Mouse (Mus musculus) heart, embryonic 15.5 days (tissue): ENCODE data around the gene Tex21. TPM values are rescaled to one million over a fixed set of nuclear protein-coding genes. Genes with fewer than 3 reads are reported as not detected.

Source experiments
- ATAC-seq: fragments of 200-750 bp; cut with Nextera tagmentation; replicated peaks from 2 replicates; pipeline ENCODE4 v1.8.0; 2017; ENCODE audit warnings: low read depth, moderate TSS enrichment; ENCODE audit not compliant: insufficient number of reproducible peaks, insufficient read depth, low FRiP score
- H3K27ac ChIP-seq: fragments of 300-500 bp; sonication (generic); 2 replicates; pipeline ENCODE4 v1.5.1; 2015; ENCODE audit warnings: mild to moderate bottlenecking, inconsistent platforms
- H3K27me3 ChIP-seq: fragments of 300-500 bp; sonication (generic); 2 replicates; pipeline ENCODE4 v1.6.1; 2015; ENCODE audit warnings: inconsistent platforms
- H3K36me3 ChIP-seq: fragments of 300-500 bp; sonication (generic); 2 replicates; pipeline ENCODE4 v1.6.1; 2015; ENCODE audit warnings: mild to moderate bottlenecking, inconsistent platforms
- H3K4me1 ChIP-seq: fragments of 300-500 bp; sonication (generic); replicated peaks from 2 replicates; pipeline ENCODE4 v1.6.1; 2015; ENCODE audit warnings: inconsistent platforms
- H3K4me2 ChIP-seq: fragments of 300-500 bp; sonication (generic); 2 replicates; pipeline ENCODE4 v1.6.1; 2015; ENCODE audit warnings: inconsistent platforms, mild to moderate bottlenecking, moderate library complexity
- H3K4me3 ChIP-seq: fragments of 300-500 bp; sonication (generic); 2 replicates; pipeline ENCODE4 v1.5.1; 2015; ENCODE audit warnings: mild to moderate bottlenecking, inconsistent platforms
- H3K9ac ChIP-seq: fragments of 300-500 bp; sonication (generic); 2 replicates; pipeline ENCODE4 v1.6.1; 2015; ENCODE audit warnings: mild to moderate bottlenecking, inconsistent platforms
- H3K9me3 ChIP-seq: fragments of 300-500 bp; sonication (generic); replicated peaks from 2 replicates; pipeline ENCODE4 v1.6.1; 2016; ENCODE audit warnings: inconsistent platforms
- WGBS: fragments of 180-500 bp; shearing (Covaris S2); methylation state at CpG from one replicate; pipeline ENCODE4 v1.1.7; 2015; ENCODE audit warnings: mixed read lengths; 5-methylcytosine and 5-hydroxymethylcytosine counted together
- polyA plus RNA-seq: library from polyadenylated mRNA; unstranded; fragments of >200 nt; fragmentation: Nextera tagmentation; extraction: Ambion mirVana; gene quantifications from 2 replicates; pipeline ENCODE4 v1.2.1, GENCODE M21; 2015

Tex21 gene
- not detected in 2 replicates for polyA plus RNA-seq

DNA sequence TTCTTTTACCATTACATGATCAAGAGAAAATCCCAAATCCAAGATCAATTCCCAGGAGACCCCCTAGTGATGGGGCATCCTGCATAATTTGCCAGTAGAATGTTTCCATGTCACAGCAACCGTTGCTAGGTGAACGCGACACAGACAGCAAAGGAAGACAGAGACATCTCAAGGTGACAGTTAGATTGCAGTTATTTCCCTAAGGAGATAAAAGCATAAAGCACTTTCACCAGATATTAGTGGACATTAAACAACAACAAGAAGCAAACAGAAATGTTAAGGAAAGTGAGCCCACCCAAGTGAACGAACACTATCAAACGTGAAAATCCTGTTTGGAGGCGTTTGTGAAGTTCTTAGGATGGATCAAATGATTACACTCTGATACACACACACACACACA is at the start of gene Tex21:
Gene Tex21 (minus strand): TSS at position 101 of the 400 bp plus-strand sequence.
- Histone ChIP-seq H3K36me3 (no peaks in the 10 kb centered on the region), H3K27me3 (no peaks in the 10 kb centered on the region), H3K4me2 (no peak within 1 kb of the TSS), H3K9me3 (no peaks in the 10 kb centered on the region), H3K4me1 (no peaks in the 10 kb centered on the region), H3K9ac (no peak within 1 kb of the TSS), H3K4me3 (no peak within 1 kb of the TSS), H3K27ac (no peak within 1 kb of the TSS)
- WGBS = 73% methylated on average over 6 of the region's 6 CpGs
- ATAC-seq = no peak

- no peak overlapping the region for H3K4me3 ChIP-seq
- peaks cover 50% of the 10 kb centered on the region for H3K36me3 ChIP-seq
- no peak overlapping the region for H3K27ac ChIP-seq
- no peaks in the 10 kb centered on the region for H3K4me1 ChIP-seq
- 47% methylated on average over 7 of the region's 7 CpGs for WGBS
- no peak for ATAC-seq
- H3K9me3 ChIP-seq = no peaks in the 10 kb centered on the region
- H3K27me3 ChIP-seq = no peaks in the 10 kb centered on the region
- no peak overlapping the region for H3K9ac ChIP-seq
- no peak overlapping the region for H3K4me2 ChIP-seq
These were observed 46.6 kb upstream of the Tex21 start for GRCm38 (mm10) chr12:76293192-76293591.

DNA sequence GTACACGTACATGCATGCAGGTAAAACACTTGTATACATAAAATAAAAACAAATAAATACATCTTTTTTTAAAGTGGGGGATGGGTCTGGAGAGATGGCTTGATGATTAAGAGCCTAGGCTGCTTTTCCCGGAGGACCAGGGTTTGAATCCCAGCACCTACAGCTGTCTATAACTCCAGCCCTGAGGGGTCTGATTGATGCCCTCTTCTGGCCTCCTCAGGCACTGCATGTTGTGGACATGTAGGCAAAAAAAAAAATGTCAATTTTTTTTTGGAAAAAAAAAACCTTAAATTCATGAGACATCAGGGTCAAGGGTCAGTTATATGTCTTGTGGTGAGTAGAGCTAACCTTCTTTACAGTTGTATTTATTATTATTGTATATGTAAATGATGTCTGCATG is 43.7 kb upstream of the Tex21 start:
- Histone ChIP-seq H3K4me2 (no peak overlapping the region), H3K27me3 (no peaks in the 10 kb centered on the region), H3K4me3 (no peak overlapping the region), H3K27ac (no peak overlapping the region), H3K36me3 (peaks cover 39% of the 10 kb centered on the region), H3K4me1 (no peaks in the 10 kb centered on the region), H3K9me3 (no peaks in the 10 kb centered on the region), H3K9ac (no peak overlapping the region)
- 89% methylated on average over 2 of the region's 2 CpGs for WGBS
- ATAC-seq = no peak

DNA sequence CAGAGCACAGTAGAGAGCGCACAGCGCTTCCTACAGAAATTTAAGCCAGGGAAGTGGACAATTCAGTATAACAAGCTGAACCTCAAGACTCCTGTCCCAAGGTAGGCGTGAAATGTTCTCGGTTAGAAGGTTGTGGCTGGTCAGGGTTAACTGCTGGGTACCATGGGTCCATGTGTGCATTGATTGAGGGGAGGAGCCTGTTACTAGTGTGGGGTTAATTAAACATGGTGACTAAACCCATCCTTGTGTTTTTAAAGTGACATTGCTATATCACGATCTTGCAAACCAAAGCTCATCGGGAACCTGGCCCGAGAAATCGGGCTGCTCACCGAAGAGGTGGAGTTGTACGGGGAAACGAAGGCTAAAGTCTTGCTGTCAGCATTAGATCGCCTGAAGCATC is 42.9 kb upstream of the Tex21 start:
- no peak for ATAC-seq
- H3K27ac ChIP-seq = no peak overlapping the region
- H3K27me3 ChIP-seq = no peaks in the 10 kb centered on the region
- no peak overlapping the region for H3K4me3 ChIP-seq
- no peak overlapping the region for H3K9ac ChIP-seq
- H3K36me3 ChIP-seq = peaks cover 32% of the 10 kb centered on the region
- no peaks in the 10 kb centered on the region for H3K9me3 ChIP-seq
- no peak overlapping the region for H3K4me2 ChIP-seq
- WGBS = 97% methylated on average over 12 of the region's 12 CpGs
- H3K4me1 ChIP-seq = no peaks in the 10 kb centered on the region

- no peak overlapping the region for H3K27ac ChIP-seq
- no peak overlapping the region for H3K4me3 ChIP-seq
- 91% methylated on average over 5 of the region's 5 CpGs for WGBS
- no peaks in the 10 kb centered on the region for H3K4me1 ChIP-seq
- no peak overlapping the region for H3K9ac ChIP-seq
- no peak overlapping the region for H3K4me2 ChIP-seq
- peaks cover 26% of the 10 kb centered on the region for H3K36me3 ChIP-seq
- no peaks in the 10 kb centered on the region for H3K9me3 ChIP-seq
- H3K27me3 ChIP-seq = no peaks in the 10 kb centered on the region
- ATAC-seq = no peak
These were observed 41.9 kb upstream of the Tex21 start for GRCm38 (mm10) chr12:76288494-76288893.

- Histone ChIP-seq H3K4me2 (no peak overlapping the region), H3K4me1 (no peaks in the 10 kb centered on the region), H3K27me3 (no peaks in the 10 kb centered on the region), H3K36me3 (peaks cover 30% of the 10 kb centered on the region), H3K27ac (no peak overlapping the region), H3K9me3 (no peaks in the 10 kb centered on the region), H3K4me3 (no peak overlapping the region), H3K9ac (no peak overlapping the region)
- ATAC-seq = no peak
- WGBS = 74% methylated on average over 8 of the region's 8 CpGs
These were observed 41.4 kb upstream of the Tex21 start for GRCm38 (mm10) chr12:76287986-76288385.

DNA sequence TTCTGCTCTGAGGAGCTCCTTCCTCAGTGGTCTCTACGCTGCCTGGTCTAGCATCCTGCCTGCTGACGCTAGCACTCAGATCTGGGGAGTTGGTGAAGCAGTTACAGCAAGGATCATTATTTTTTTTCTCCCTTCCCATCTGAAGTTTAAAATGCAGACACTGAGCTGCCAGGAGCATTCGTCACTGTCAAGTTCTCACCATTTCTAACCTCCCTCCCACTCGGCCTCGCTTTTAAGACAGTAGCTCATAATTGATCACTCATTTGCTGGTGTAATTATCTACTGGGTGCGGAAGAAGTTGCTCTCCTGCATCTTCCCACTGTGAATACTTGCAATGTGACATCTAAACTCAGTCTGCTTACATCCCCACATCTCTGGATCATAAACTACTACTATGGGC is 38.9 kb upstream of the Tex21 start:
- H3K4me2 ChIP-seq = no peak overlapping the region
- H3K27ac ChIP-seq = no peak overlapping the region
- 82% methylated on average over 6 of the region's 6 CpGs for WGBS
- H3K9me3 ChIP-seq = no peaks in the 10 kb centered on the region
- H3K4me3 ChIP-seq = no peak overlapping the region
- H3K4me1 ChIP-seq = peaks cover 6% of the 10 kb centered on the region
- H3K36me3 ChIP-seq = peaks cover 21% of the 10 kb centered on the region
- no peak for ATAC-seq
- no peak overlapping the region for H3K9ac ChIP-seq
- no peaks in the 10 kb centered on the region for H3K27me3 ChIP-seq

DNA sequence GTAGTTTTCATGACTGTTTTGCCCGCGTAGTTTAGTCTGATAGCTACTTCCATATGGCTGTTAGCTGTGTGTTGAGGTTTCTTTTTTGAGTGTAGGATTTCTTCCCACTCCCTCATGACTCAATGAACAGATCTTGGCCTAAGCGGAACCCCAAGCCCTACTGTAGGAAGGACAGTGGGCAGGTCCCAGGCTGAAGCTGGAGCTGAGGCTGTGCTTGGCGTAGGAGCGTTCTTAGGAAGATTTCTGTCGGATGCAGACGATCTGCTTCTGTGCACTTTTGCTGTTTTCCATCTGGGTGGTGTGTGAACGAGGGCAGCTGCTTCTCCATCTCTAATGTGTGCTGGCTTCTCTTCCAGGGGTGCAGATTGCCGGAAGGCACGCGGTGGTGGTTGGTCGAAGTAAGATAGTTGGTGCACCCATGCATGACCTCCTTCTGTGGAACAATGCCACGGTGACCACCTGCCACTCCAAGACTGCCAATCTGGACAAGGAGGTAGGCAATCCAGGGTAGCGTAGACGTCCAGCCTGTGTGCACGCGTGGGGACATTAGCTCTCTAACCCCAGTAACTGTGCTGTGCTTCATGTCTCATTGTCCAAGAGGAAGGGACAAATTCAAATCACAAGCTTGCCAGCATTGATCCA is 36.1 kb upstream of the Tex21 start:
- H3K27ac ChIP-seq = no peak overlapping the region
- peaks cover 15% of the 10 kb centered on the region for H3K36me3 ChIP-seq
- 0 out of 2 replicates have a peak, but pooled peaks have one; percentile 35 for ATAC-seq
- no peak overlapping the region for H3K4me3 ChIP-seq
- no peaks in the 10 kb centered on the region for H3K9me3 ChIP-seq
- no peaks in the 10 kb centered on the region for H3K27me3 ChIP-seq
- H3K4me2 ChIP-seq = no peak overlapping the region
- H3K9ac ChIP-seq = no peak overlapping the region
- H3K4me1 ChIP-seq = peaks cover 6% of the 10 kb centered on the region
- WGBS = 88% methylated on average over 17 of the region's 17 CpGs

- H3K27me3 ChIP-seq = no peaks in the 10 kb centered on the region
- 17% methylated on average over 4 of the region's 4 CpGs for WGBS
- no peaks in the 10 kb centered on the region for H3K9me3 ChIP-seq
- peaks cover 15% of the 10 kb centered on the region for H3K36me3 ChIP-seq
- H3K27ac ChIP-seq = no peak overlapping the region
- H3K4me1 ChIP-seq = peaks cover 6% of the 10 kb centered on the region
- ATAC-seq = peak; percentile 64
- no peak overlapping the region for H3K9ac ChIP-seq
- H3K4me2 ChIP-seq = no peak overlapping the region
- no peak overlapping the region for H3K4me3 ChIP-seq
These were observed 35.6 kb upstream of the Tex21 start for GRCm38 (mm10) chr12:76282132-76282531.

GRCm38 (mm10) chr12:76281111-76281660 is 34.6 kb upstream of the Tex21 start:
- no peak overlapping the region for H3K4me2 ChIP-seq
- H3K4me1 ChIP-seq = peaks cover 6% of the 10 kb centered on the region
- no peak for ATAC-seq
- no peaks in the 10 kb centered on the region for H3K9me3 ChIP-seq
- H3K9ac ChIP-seq = no peak overlapping the region
- WGBS = 87% methylated on average over 2 of the region's 2 CpGs
- peaks cover 15% of the 10 kb centered on the region for H3K36me3 ChIP-seq
- H3K4me3 ChIP-seq = no peak overlapping the region
- H3K27ac ChIP-seq = no peak overlapping the region
- no peaks in the 10 kb centered on the region for H3K27me3 ChIP-seq

- 73% methylated on average over 9 of the region's 9 CpGs for WGBS
- Histone ChIP-seq H3K4me3 (no peak overlapping the region), H3K36me3 (peaks cover 15% of the 10 kb centered on the region), H3K4me1 (peaks cover 6% of the 10 kb centered on the region), H3K4me2 (no peak overlapping the region), H3K27me3 (no peaks in the 10 kb centered on the region), H3K9ac (no peak overlapping the region), H3K9me3 (no peaks in the 10 kb centered on the region), H3K27ac (no peak overlapping the region)
- ATAC-seq = no peak
These were observed 34.0 kb upstream of the Tex21 start for GRCm38 (mm10) chr12:76280556-76280955.

GRCm38 (mm10) chr12:76278209-76278608 is 31.7 kb upstream of the Tex21 start:
- peaks cover 7% of the 10 kb centered on the region; the same call in 1 of the 2 replicates for H3K36me3 ChIP-seq
- no peak for ATAC-seq
- no peak overlapping the region for H3K4me2 ChIP-seq
- H3K27me3 ChIP-seq = no peaks in the 10 kb centered on the region
- no peak overlapping the region for H3K27ac ChIP-seq
- WGBS = 71% methylated on average over 6 of the region's 6 CpGs
- H3K9me3 ChIP-seq = no peaks in the 10 kb centered on the region
- H3K4me1 ChIP-seq = peaks cover 6% of the 10 kb centered on the region
- H3K4me3 ChIP-seq = no peak overlapping the region
- no peak overlapping the region for H3K9ac ChIP-seq
